Mouse (Mus musculus): ENCODE measurements around the gene Fli1. TPM values are rescaled to one million over a fixed set of nuclear protein-coding genes. Genes with fewer than 3 reads are reported as not detected.

Gene Fli1
- polyA plus RNA-seq, 2 experiments from 2014 or later, result 105 to 118 TPM

DNA sequence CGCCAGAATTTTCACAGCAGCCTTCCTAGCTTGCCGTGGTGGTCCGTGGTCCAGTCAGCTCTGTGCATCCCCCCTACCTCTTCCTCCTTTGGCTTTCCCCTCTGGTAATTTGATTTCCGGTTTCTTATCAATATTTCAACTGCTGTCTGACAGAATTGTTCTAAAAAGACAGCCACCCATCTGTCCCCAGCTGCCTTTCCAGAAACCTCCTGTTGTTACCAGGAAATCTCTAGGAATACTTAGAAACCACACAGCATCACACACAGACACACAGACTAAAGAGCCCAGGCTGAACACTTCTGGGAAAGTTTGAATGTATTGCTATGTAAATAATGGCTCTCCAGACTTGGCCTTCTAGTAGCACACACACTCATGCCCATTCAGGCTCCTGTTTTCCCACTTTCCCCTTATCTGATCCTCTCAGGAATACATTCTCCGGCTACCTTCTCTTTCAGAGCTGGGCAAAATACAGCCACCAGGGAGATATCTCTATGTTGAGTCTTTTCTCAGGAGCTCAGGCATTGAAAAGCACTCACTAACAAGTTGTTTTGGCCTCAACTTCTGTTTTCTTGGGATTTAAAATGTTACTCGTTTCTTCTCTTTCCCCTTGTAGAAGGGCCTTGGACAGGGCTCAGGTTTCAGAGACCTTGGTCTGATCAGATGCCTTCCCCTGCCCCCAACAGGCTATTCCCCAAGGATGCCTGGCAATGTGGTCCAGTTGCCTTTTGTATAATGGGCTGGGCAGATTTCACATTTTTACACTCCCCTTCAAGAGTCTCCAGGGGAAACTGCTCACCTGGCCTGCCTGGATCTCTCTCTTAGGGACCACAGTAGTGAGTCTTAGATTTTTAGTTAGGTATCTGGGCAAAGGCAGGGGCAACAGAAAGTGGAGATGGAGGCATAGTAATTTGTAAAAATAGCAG lies 7.1 kb upstream of the Fli1 start:
- ATAC-seq, result no peak

DNA sequence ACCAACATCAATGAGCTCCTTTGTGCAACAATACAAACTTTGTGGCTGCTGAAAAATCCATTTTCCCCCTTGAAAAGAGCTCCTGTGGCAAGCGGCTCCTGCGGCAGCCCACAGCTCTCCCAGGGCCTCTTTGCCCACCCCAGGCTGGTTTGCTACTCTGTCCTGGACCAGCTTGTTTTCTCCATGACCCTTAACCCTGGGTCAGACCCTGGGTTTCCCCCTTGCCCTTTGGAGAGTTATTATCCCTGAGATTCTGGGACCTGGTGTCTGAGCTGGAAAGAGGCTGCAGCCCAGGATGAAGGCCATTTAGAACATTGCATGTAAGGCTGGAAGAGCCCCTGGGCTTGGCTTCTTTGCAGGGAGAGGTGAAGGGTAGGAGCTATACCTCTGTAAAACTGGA lies 4.1 kb upstream of the Fli1 start:
- no peak for ATAC-seq

DNA sequence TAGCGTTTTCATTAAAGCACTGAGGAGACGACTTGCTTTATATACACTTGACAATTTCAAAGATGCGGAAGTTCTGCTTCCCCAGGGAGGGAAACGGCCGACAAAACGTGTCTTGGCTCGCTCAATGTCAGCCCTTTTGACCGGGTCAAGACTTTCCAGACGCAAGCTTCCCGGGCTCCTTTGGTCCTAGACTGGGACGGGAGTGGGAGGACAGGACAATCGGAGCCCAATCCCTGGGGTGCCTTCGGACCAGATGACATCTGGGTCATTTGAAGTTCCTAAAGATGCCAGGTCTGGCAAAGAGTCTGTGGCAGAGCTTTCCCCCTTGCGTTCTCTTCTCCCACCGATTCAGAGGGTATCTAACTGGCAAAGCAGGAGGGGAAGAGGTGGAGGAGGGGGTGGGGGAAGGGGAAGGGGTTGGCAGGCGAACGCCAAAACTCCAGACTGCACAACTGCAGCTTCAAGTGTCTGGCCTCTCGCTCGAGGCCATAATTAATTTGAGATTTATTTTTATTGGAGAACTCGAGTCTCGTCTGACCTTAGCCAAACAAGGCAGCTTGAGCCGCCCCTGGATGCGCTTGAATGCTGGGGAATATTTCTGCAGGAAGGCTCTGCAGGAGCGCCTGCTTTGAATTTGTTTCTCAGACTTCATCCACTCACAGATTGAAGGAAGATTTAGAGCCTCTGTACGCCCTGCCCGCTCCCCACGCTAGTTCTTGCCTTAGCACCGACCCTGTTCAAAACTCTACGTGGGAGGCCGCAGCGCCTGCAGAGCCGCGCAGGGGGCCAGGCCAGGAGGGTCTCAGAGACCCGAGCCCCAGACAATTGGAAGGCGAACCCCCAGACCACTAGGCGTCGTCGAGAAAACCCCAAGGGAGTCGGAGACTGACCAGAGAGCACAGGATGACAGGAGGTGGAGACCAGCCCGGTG lies 2.3 kb upstream of the Fli1 start:
- ATAC-seq, result no peak

DNA sequence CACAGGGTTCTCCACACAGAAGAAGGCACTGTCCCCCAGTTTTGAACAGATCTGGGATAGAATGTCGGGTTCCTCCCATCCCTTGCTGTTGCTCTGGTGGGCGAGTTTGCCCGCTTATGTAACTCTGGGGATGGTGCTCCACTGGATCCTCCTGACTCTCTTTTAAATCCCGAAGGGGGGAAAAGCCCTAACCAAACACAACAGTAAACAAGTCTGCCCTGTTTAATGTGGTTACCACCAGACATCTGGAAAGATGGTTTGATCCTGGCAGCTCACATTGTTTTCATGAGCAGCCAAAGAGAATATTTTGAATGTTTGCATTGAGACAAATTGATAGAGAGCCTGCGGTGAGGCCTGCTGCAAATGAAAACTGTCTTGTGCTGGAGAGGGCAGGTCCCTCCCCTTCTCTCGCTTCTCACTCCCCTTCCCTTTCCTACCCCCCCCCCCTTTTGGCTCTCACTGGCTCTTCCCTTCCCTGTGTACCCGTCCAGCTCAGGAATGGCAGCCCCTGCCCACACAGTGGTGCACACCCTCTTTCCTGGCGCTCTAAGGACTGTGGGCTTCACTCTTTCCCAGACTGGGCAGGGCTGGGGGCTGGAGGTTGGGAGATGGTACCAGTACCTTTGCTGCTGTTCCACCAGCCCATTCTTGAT lies 1.4 kb upstream of the Fli1 start:
- no peak for ATAC-seq

DNA sequence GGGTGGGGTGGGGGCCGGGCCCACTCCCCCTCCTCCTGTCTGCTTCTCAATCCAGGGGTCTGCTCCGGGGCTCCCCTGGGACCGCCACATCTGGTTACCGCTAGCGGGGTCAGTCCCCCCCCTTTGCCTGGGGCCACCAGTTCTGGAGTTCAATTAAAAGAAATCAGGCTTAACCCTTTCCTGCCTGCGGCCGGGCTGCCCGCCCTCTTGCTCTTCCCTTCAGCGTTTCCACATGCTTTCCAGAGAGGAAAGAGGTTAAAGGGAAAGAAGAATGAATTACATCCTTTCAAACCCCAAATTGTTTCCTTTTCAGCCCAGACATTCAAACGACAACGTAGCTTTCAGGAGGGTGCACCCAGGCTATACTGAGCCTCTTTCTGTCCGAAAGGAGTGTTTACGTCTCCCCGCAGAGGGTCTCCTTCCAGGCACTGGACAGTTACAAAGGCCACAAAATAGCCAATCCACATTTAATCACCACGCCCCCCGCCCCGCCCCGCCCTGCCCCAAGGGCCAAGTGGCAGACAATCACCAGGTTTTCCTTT lies 450 bp upstream of the Fli1 start:
- no peak for ATAC-seq

DNA sequence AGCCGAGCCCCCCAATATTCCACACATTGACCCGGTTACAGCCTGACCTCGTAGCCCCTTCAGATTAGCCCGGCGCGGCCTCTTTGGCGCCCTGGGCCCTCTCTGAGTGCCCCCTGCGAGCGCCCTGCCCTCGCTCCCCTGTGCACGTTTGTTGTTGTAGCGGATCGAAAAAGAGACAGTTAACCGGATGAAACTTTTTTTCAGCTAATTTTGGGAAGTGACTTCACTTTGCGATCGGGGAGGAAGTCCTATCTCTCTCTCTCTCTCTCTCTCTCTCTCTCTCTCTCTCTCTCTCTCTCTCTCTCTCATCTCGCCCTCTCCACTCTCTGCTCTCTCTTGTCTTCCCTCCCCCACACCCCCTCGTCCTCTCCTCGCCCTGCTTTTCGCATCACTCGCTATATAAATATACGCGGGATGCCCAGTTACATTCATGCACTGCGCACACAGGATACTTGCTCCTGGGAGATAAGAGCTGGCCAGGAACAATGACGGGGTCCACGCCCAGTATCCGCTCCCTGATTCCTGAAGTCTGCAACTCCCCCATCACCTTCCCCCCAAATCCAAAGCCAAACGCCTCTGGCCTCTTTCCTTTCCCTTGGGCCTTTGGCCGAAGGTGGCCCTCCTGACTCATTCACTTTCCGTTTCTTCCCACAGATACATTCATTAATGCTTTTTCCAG lies 1.3 kb downstream of the Fli1 start:
- ATAC-seq, result peak; percentile 40

DNA sequence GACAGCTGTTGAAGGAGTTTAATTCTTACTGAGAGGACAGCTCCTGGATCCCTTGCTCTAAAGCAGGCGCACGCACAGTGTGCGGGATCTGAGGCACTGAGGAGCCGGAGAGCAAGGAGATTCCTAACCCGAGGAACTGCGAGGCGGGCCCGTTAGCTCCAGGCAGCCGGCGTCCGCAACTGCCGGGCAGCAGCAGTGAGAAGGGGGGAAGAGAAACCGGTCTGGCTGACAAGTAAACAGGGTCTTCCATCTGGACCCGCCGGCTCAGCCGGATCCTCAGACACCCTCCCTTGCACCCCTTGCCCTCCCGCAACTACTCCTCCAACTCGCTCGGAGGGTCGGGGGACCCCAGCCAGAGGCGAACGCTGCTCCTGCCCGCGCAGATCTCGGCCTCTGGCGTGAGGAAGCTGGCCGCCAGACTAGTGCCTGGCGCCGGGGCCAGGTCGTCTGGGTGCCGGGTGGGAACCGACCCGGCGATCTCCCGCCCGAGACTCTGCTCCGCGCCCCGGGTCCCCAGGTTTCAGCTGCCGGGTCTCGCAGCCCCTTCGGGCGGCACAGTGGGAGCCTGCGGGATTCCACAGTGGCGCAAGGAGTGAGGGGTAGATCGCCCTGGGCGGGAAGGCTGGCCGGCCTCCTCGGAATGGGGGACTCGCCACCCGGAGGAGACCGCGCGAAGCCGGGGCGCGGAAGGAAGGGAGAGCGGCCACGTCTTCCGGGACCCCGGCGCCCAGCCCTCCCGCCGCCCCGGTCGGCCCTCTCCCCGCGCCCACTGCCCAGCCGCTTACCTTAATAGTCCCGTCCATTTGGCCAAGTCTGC lies 2.0 kb downstream of the Fli1 start:
- peak; percentile 0 for ATAC-seq

DNA sequence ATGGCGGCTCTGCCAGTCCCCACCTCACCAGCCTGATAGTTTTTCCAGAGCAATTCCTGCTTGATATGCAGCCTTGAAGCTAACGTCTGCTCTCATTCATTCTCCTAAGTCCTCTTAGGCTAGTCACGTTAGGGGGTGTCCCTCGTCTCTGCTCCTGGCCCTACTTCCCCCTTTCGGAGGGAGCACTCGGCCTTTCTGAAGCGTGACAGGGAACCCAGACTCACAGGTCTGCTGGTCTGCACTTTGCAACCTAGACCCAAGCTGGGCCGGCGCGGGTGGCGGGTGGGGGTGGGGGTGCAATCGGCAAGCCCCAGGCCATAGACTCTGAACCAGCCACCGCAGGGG lies 2.6 kb downstream of the Fli1 start:
- peak; percentile 16 for ATAC-seq

DNA sequence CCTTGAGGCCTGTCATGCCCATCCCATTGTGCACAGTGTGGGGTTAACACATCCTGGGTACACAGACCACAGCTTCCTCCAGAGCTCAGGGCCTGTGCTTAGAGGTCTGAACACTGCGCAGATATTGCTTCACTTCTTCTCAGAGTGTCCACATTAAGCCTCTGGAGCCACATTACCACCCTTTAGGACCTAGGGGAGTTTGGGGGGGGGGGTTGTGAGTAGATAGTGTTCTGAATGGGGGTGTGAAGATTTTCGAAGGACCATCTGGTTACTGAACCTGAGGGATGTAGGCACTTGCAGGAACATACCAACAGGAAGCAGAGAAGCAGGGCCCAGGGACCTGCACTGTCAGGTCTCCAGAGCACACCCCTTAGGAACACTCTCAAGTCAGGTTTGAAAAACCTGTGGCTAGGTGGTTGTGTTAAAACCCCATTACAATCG lies 3.3 kb downstream of the Fli1 start:
- ATAC-seq, result peak; percentile 53

DNA sequence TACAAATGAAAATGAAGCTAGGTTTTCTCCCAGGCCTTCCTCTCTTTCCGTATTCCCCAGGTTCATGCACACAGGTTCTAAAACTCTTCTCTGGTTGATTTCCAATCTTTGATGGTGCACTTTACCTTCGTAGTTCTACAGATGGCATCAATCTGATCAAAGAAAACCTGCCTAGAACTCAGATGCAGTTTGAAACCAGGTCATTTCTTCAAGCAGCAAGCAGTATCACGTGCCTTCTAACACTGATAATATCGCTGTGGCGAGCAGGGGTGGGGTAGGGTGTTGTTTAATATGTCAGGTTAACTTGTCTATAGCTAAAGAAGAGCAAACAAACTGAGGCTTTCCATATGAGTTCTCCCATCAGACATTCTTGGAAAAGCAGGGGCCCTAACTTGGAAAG lies 4.5 kb downstream of the Fli1 start:
- ATAC-seq, result peak; percentile 55

DNA sequence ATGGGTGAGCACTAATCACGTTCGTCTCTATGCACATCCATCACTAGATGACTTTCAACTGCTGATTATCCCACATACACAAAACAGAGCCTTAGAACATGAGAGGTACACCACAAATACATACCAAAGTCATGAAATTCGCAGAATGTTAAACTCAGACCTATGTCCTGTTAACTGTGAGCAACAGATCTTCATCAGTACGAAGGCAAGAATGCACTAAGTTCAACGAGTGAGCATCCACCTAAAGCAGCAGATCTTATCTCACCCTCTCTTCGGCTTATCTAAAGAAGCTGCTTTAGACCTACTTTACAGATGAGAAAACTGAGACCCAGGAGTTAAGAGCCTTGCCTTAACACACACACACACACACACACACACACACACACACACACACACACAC lies 5.0 kb downstream of the Fli1 start:
- ATAC-seq, result peak; percentile 3

DNA sequence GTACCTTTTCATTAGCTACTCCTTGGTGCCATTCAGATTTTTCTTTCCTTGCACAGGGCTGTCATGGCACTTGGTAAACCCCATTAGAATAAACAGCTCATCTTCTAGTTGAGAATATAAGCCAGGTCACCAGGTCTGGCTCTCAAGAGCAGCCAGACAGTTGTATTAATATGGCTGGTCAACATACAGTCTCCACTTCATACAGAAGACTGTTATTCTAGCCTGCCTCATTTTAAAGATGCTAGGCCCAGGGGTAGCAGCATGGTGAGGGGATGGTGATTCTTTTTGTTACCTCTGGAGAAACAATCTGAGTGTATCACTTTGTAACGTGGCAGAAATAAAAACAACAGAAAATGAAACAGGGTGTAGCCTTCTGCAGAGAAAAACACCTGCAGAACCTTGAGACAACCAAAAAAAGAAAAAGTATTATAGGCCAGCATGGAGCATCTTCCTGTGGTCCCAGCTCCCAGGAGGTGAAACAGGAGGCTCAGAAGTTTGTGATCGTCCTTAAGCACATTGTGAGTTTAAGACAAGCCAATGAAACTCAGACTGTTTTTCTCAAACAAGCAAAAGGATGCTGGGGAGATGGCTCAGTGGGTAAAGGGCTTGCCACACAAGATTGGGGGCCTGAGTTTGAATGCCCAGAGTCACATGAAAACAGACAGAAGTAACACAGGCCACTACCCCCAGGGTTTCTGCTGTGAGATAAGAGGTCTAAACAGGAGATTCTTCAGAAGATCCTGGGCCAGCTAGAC lies 7.3 kb downstream of the Fli1 start:
- ATAC-seq, result no peak

DNA sequence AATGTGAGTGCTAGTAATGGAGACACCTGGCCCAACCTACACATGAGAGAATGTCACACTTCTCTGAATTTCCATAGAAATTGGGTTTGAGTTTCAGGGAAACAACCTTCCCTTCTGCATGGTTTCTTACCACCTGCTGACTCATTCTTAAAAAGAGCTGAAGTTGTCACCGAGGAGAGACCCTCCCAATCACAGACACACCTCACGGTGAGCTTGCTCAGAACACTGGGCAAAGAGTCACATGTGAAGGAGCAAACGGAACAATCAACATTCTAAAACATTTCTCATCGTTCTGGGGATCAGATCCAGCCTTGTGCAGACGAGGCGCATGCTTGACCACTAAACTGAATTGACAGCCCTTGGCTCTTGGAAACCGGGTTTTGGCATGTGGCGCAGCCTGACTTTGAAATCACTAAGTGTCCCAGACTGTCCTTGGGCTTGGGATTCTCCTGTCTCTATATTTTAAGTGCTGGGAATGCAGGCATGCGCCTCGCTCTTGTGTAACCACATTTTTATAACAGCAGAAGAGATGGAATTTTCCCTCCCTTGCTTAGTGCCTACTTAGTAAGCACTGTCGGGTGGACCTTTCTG lies 8.5 kb downstream of the Fli1 start:
- no peak for ATAC-seq

DNA sequence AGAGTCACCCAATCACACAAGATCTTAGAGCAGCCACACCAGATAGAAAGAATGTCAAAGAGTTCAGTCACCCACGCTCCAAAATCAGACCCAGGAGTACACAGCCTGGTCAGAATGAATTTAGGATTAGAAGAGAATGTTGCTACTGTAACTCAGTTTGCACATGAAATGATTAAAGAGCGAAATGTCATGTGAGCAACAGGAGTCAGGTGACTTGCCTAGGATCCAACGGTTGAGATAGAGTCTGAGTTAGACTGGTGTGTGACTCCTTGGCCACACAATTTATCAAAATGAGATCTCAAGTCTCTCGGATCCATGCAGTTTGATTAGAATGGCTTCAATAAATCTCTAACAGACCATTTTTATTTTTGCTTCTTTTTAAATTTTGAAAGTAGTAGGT lies 11.1 kb downstream of the Fli1 start:
- ATAC-seq, result no peak

DNA sequence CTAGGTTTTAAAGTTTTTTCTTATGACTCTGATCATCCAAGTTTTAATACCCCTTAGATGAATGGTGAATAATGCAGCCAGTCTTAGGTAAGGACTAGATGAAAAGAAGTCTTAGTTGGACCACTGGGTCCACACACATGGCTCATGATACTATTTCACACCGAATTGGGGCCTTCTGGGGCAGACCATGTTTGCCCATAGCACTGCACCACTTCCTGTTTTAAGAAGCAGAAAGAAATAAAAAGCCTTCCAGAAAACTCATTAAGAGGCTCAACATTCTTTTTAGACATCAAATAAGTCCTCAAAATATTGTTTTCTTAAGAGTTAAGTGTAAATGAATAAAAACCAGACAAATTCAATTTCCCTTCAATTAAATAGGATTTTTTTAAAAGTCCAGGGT lies 11.7 kb downstream of the Fli1 start:
- no peak for ATAC-seq

DNA sequence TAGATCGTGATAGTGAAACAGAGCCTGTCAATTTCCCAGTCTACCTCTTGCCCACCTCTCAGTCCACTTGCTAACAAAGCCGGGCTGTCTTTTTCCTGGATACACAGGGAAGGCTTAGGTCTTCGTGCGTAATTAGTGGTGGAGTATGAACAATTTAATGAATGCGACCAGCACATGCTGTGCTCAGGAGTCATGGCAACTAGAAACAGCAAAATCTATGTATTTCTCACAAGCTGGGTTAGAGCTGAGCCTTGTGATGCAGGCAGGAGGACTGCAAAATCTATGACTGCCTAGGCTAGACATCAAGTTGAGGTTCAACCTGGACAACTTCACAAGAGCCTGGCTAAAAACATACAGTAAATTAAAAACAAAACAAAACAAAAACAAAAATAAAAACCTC lies 12.5 kb downstream of the Fli1 start:
- ATAC-seq, result no peak

DNA sequence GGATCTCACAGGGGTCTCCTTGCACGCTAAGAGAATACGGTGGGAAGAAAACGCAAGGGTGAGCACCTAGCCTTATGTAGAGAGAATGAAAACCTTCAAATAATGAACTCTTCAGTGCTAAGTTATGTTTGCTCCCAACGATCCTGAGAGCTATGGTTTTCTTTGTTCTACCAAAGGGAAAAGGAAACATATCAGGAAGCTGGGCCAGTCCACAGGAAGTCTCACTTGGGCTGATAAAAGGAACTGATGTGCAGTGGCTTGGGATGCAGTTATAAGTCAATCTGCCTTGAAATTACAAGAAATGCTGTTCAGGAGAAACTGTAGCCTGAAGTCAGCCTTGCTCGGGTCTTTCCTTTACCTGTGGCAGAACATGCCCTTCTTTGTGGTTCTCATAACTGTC lies 13.1 kb downstream of the Fli1 start:
- ATAC-seq, result no peak

DNA sequence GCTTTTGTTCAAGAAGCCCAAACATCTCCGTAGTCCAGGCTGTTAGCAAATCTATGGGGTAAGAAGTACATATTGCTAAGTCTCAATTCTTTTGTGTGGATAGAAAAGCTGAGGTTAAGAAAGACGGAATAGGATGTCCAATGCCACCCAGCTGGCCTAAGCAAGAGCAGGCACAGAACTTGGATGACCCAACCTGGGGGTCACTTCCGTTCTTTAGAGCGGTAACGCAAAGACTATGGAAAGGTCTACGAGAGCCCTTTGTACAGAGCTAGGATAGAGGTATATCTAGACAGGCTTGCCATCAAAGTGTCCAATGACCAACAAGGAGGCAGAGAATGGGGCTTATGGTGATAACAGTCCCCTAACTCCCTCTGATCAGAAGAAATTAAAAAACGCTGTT lies 15.3 kb downstream of the Fli1 start:
- no peak for ATAC-seq

DNA sequence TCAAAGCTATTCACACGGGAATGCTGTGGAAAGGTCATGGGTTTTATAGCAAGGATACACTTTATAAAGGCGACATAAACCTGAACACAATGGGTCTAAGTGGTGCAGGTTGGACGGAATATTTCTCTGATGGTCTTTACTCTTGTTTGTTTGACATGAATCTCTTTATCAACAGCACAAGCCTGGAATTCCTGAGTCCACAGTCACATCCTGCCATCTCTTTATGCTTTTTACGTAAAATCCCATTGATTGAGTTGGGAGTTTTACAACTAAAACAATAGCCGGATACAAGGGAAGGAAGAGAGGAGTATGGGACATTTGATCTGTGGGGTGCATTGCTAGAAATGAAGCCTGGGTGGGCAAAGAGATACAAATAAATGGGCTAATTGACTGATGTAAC lies 16.9 kb downstream of the Fli1 start:
- ATAC-seq, result no peak
